9 mouse cellular contexts compared by ENCODE assay signal in genomic region chr14:30459891-30460523, GRCm38 (mm10). TPM values are rescaled to one million over a fixed set of nuclear protein-coding genes. Genes with fewer than 3 reads are reported as not detected.
DNase-seq lines count a peak whose midpoint lies in the region; ATAC-seq and TF ChIP-seq lines count a peak whose summit lies in the region.
"Had no signal": no experiment of that assay in that cellular context is flagged by ENCODE, and none has a peak within 500 bp of the region (broad histone marks: within the 10 kb centered on the region; RNA-seq: fewer than 3 reads in every experiment).

No protein-coding gene starts in this region.

- H3K4me3 ChIP-seq in G1E (ENCODE audit: low read depth, low read length): no peak overlapping the region
- H3K4me3 ChIP-seq in forebrain, embryonic 13.5 days: no peak overlapping the region
- peak overlapping the region; percentile 21 for H3K4me3 ChIP-seq in layer of hippocampus, adult 2 months
- no peak overlapping the region for H3K4me3 ChIP-seq in lung, embryonic 15.5 days
- H3K4me3 ChIP-seq: neural tube, embryonic 12.5 days had no signal

- no peaks in the 10 kb centered on the region for H3K36me3 ChIP-seq in G1E (replicated peaks)
- no peaks in the 10 kb centered on the region for H3K36me3 ChIP-seq in forebrain, embryonic 13.5 days (ENCODE audit: poor library complexity, severe bottlenecking)
- no peaks in the 10 kb centered on the region for H3K36me3 ChIP-seq in lung, embryonic 15.5 days
- H3K36me3 ChIP-seq: neural tube, embryonic 12.5 days had no signal

- peaks cover 3% of the 10 kb centered on the region; the same call in 1 of the 2 replicates for H3K4me1 ChIP-seq in G1E (ENCODE audit: insufficient read depth, low read depth, low read length)
- no peaks in the 10 kb centered on the region for H3K4me1 ChIP-seq in forebrain, embryonic 13.5 days
- peaks cover 9% of the 10 kb centered on the region; the same call in 1 of the 2 replicates for H3K4me1 ChIP-seq in lung, embryonic 15.5 days
- H3K4me1 ChIP-seq: neural tube, embryonic 12.5 days had no signal

- H3K4me2 ChIP-seq in forebrain, embryonic 13.5 days: peak overlapping the region; percentile 12
- H3K4me2 ChIP-seq in lung, embryonic 15.5 days: peak overlapping the region; percentile 16; the same call in 1 of the 2 replicates
- H3K4me2 ChIP-seq: neural tube, embryonic 12.5 days had no signal

- no peaks in the 10 kb centered on the region for H3K9me3 ChIP-seq in G1E (replicated peaks)
- no peaks in the 10 kb centered on the region for H3K9me3 ChIP-seq in forebrain, embryonic 13.5 days (replicated peaks)
- no peaks in the 10 kb centered on the region for H3K9me3 ChIP-seq in lung, embryonic 15.5 days
- H3K9me3 ChIP-seq: neural tube, embryonic 12.5 days had no signal

- DNase-seq in G1E (ENCODE audit: low spot score): peak; percentile 13
- peak; percentile 59 for DNase-seq in c-Kit-positive CD71-positive TER-119-negative erythroid progenitor cells, embryonic 14.5 days (ENCODE audit: low read depth)
- peak; percentile 81 to 85 for DNase-seq in heart, postnatal 14 days
- peak; percentile 72 to 81 for DNase-seq in layer of hippocampus, adult 2 months (ENCODE audit: low spot score in 2 of 2)
- DNase-seq in ovary, postnatal 36 days (ENCODE audit: low spot score): peak; percentile 73
- DNase-seq in thymus, postnatal 36 days: peak; percentile 64 to 66

- ATAC-seq in G1E (ENCODE audit: extremely low read depth, insufficient number of reproducible peaks, low FRiP score, poor library complexity, severe bottlenecking): peak; percentile 54; the same call in 1 of the 2 replicates
- peak; percentile 65 for ATAC-seq in forebrain, embryonic 13.5 days
- ATAC-seq in lung, embryonic 15.5 days (ENCODE audit: borderline replicate concordance, extremely low read depth, low FRiP score, low TSS enrichment): no peak

- no peak overlapping the region for H3K9ac ChIP-seq in forebrain, embryonic 13.5 days
- H3K9ac ChIP-seq in lung, embryonic 15.5 days: no peak overlapping the region
- H3K9ac ChIP-seq: neural tube, embryonic 12.5 days had no signal

- 5% methylated on average over 14 of the region's 14 CpGs for WGBS in forebrain, embryonic 13.5 days
- 5% methylated on average over 14 of the region's 14 CpGs for WGBS in lung, embryonic 15.5 days

- H3K27me3 ChIP-seq in G1E (ENCODE audit: insufficient read depth, low read length): peaks cover 9% of the 10 kb centered on the region
- 0 out of 2 replicates have a peak, but pooled peaks cover 9% of the 10 kb centered on the region for H3K27me3 ChIP-seq in forebrain, embryonic 13.5 days
- no peaks in the 10 kb centered on the region for H3K27me3 ChIP-seq in lung, embryonic 15.5 days
- H3K27me3 ChIP-seq: neural tube, embryonic 12.5 days had no signal

- intact Hi-C loops in heart, postnatal 14 days (cut with DNase I): loop anchor here (1.0 kb wide), 1 partner anchor 323 kb away; no protein-coding TSS in a partner anchor

- peak; percentile 36 for TF ChIP-seq CTCF in G1E (IDR thresholded peaks at IDR 0.05; ENCODE audit: low read depth, low read length)
- TF ChIP-seq CTCF in layer of hippocampus, adult 2 months (conservative IDR thresholded peaks at IDR 0.05): peak; percentile 99

- no peak overlapping the region for H3K27ac ChIP-seq in forebrain, embryonic 13.5 days
- H3K27ac ChIP-seq in layer of hippocampus, adult 2 months: no peak overlapping the region
- no peak overlapping the region for H3K27ac ChIP-seq in lung, embryonic 15.5 days
- H3K27ac ChIP-seq: neural tube, embryonic 12.5 days had no signal

RNA-seq across cellular contexts. Expression of gene Dcp1a, which starts 19.3 kb away (rescaled TPM):
- total RNA-seq in G1E (2014; fragmentation: Nextera tagmentation) (60.7 and 73.2 TPM in 2 replicates), G1E (2017) (27.2 and 30.5 TPM in 2 replicates)
- 43.2 and 43.3 TPM in 2 replicates for polyA plus RNA-seq in G1E (2012)
- 21.6 and 22.5 TPM in 2 replicates for polyA plus RNA-seq in forebrain, embryonic 13.5 days (2015; fragmentation: Nextera tagmentation; extraction: Ambion mirVana)
- 10 to 100 TPM; 14.5 to 14.6 TPM for total RNA-seq in heart, postnatal 14 days (2021)
- 10 to 100 TPM; 22.7 to 23.0 TPM for total RNA-seq in layer of hippocampus, adult 2 months (2021)
- polyA plus RNA-seq in lung, embryonic 15.5 days (2015; fragmentation: Nextera tagmentation; extraction: Ambion mirVana): 24.6 and 26.7 TPM in 2 replicates

RNA-seq across cellular contexts. Expression of gene Cacna1d, which starts 31.2 kb away (rescaled TPM):
- total RNA-seq in G1E (2014; fragmentation: Nextera tagmentation) (0.30 TPM in 1 of 2 replicates, not detected in the other), G1E (2017) (0.22 and 0.23 TPM in 2 replicates)
- 0.04 TPM in 1 of 2 replicates, not detected in the other for polyA plus RNA-seq in G1E (2012)
- 4.4 and 4.5 TPM in 2 replicates for polyA plus RNA-seq in forebrain, embryonic 13.5 days (2015; fragmentation: Nextera tagmentation; extraction: Ambion mirVana)
- 1 to 10 TPM; 3.7 to 4.2 TPM for total RNA-seq in heart, postnatal 14 days (2021)
- total RNA-seq in layer of hippocampus, adult 2 months (2021): 10 to 100 TPM; 51.9 to 52.2 TPM
- polyA plus RNA-seq in lung, embryonic 15.5 days (2015; fragmentation: Nextera tagmentation; extraction: Ambion mirVana): 7.1 and 8.9 TPM in 2 replicates

Comparison
In these comparisons a context has a peak if more than half of its experiments do, and no peak if none do; other contexts are left out.
1. DNase-seq: peak in every context shown above with its lines; median percentile 83 in heart, postnatal 14 days; 76 in layer of hippocampus, adult 2 months; 73 in ovary, postnatal 36 days; 65 in thymus, postnatal 36 days; 59 in c-Kit-positive CD71-positive TER-119-negative erythroid progenitor cells, embryonic 14.5 days; 13 in G1E.
2. RNA of gene Cacna1d, which starts 31.2 kb away (total RNA-seq): 51.9 to 52.2 TPM in layer of hippocampus, adult 2 months; 3.7 to 4.2 TPM in heart, postnatal 14 days and 0.22 to 0.30 TPM in G1E; every median in the first group is over 10 times any median in the second.